Mouse (Mus musculus) thymus, adult 18-20 months (tissue): ENCODE measurements at regions not wholly inside any gene's neighbourhood (a gene's known extent, or its start where the extent isn't known, plus 50 kb on each side); places are given as distances from the start of the nearest gene placed in this dataset.
"Not testable (repeated sequence)": the region's sequence is repeated elsewhere in the genome, so short reads cannot be mapped to it uniquely, and the experiment has no call there.

Experiments
- DNase-seq, 2 experiments: peaks; one replicate each; pipeline ENCODE4 v3.0.0; 2022; ENCODE audit warnings: mixed read lengths in 2 of 2

DNA sequence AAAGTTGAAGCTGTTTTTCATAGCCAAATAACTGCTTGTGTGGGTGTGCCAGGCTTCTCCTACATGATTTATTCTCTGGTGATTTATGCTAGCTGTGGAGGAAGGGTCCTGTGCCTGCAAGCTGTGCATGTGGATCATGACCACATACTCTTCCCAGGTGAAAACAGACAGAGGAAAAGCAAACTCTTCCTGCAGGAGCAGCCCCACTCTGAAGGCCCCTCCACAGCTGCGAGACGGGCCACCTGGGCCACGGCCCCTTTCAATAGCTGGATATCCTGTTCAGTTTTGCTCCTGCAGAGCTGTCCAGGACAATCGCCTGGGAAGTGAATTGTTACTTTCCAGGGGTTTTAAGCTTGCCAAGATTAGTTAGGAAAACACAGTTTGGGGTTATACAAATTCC, 722.3 kb upstream of the Marcks start:
- no peak for DNase-seq

- DNase-seq = no peak
These were observed 710.6 kb upstream of the Marcks start for GRCm38 (mm10) chr10:37849291-37849846.

DNA sequence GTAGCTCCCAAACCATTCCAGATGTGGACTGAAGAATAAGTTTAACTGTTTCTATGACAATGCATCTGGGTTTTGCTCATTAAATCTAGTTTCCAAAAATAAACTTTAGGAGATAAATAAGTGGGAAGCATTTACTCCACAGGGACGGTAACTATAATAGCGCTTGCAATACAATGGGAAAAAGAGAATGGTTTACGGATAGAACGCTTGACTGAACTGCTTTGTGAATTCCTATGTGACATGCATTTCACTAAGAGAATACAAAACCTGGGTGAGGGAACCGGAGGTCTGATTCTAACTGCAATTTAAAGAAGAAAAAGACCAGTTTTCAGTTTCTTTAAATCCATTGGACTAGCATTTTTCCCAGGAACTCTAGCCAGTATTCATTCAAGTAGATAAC, 704.1 kb upstream of the Marcks start:
- DNase-seq = no peak

- no peak for DNase-seq
These were observed 703.1 kb upstream of the Marcks start for GRCm38 (mm10) chr10:37841842-37842241.

DNA sequence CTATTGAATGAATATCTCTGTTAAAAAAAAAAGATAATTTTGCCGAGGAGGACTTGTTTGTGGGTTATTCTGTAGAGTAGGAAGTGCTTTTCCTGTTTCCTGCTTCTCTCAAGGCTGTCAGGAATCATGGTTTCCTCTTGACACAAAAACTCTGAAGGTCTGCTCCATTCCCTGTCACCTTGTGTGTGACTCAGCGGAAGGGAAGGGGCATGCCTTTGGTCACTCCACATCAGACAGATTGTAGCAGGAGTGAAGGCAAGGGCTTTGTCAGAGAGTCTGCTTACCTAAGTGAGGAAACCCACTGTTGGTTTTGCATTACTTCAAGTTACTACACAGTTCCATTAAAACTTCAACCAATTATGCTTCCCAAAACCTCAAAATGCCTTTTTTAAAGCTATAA, 699.0 kb upstream of the Marcks start:
- DNase-seq = no peak

DNA sequence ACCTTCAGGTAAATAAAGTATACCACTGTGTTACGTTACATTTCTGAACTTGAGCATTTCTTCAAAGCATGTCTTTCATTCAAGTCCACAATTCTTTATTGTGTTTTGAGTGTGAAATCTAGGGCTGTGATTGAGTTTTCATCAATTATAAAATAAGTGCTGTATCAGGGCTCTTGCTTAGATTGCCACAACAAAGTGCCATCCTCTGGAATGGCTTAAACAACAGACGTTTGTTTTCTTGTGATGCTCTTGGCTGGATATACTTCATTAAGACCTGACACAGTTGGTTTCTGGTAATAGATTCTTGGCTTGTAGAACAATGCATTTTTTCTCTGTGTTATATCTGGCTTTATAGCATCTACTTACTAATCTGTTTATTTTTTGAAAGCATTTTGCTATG, 674.3 kb upstream of the Marcks start:
- DNase-seq = no peak

- DNase-seq = no peak
These were observed 673.7 kb upstream of the Marcks start for GRCm38 (mm10) chr10:37812405-37812851.

GRCm38 (mm10) chr10:37811789-37812188, 673.1 kb upstream of the Marcks start:
- no peak for DNase-seq

DNA sequence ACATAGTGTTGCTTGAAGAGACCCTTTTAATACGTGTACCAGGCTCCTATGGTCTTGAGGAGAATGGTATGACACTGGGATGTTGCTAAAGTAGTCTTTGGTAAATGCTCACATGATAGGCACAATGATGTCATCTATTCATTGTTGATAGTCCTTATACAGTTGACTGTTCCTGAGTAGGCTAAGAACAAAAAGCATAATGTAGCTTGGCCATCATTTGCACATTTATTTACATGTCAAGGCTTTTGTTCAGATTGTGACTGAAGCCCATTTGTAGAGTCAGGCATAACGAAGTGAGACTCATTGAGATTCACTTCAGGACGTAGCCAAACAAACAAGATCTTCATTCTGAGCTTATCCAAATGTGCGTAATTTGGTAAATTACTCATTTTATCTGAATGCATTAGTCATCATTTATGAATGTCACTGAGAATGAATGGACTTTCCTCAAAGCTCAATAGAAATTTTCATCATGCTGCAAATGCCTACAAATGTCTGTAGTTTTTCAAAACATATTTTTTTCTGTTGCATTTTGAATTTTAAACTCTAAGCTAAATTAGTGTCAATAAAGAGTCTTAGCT, 664.6 kb upstream of the Marcks start:
- no peak for DNase-seq

GRCm38 (mm10) chr10:37799397-37799796, 660.7 kb upstream of the Marcks start:
- DNase-seq = no peak

- no peak for DNase-seq
These were observed 659.6 kb upstream of the Marcks start for GRCm38 (mm10) chr10:37798285-37798684.

DNA sequence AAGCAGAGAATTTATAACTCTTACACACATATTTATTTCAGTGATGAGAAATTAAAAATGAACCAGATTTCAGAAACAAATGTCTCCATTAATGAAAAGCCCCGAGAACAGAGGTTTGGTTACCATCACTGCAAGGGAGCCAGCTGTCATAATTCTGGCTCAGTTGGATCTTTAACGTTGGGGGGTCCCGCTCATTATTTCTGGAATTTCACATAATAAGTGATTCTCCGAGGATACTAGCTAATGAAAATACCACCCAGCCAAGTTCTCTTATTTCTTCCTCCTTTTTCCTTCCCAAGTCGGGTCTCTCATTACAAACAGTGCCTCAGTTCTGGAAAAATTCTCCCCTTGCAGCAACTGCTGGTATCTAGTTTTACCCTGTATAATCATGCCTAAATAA, 659.0 kb upstream of the Marcks start:
- no peak for DNase-seq

DNA sequence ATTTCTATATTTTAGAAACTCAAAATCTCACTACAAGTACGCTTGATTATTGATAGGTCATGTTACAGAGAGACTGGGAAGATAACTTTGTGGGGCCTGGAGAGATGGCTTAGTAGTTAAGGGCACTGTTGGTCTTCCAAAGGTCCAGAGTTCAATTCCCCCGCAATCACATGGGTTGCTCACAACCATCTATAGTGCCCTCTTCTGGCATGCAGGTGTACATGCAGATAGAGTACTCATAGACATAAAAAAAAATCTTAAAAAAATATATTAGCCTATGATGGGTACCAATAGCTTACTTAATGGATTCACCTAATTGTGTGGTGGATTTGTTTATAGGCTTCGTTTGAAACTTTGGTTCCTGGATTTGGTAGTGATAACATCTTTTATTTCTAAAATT, 654.2 kb upstream of the Marcks start:
- no peak for DNase-seq

DNA sequence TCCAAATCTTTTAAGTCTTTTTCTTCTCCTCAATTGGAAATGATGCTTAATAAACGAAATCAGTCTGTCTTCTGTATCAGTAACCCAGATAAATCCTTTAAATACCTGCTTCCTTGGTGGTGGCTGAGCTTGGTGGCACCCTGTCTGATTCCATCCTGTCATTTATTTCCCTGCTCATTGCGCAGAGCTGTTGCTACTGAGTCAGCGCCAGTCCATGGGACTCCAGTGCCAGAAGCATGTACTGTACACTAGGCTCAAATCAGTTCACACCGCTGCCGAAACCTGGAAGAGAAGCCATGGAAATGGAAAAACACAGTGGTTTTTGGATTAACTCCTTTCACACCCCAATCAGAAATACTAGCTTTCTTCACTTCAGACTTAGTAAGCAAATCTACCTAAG, 649.3 kb upstream of the Marcks start:
- DNase-seq = no peak

- DNase-seq = no peak
These were observed 640.9 kb upstream of the Marcks start for GRCm38 (mm10) chr10:37779383-37780302.

GRCm38 (mm10) chr10:37760542-37761367, 622.0 kb upstream of the Marcks start:
- no peak for DNase-seq

- no peak for DNase-seq
These were observed 602.9 kb upstream of the Marcks start for GRCm38 (mm10) chr10:37741581-37741980.

DNA sequence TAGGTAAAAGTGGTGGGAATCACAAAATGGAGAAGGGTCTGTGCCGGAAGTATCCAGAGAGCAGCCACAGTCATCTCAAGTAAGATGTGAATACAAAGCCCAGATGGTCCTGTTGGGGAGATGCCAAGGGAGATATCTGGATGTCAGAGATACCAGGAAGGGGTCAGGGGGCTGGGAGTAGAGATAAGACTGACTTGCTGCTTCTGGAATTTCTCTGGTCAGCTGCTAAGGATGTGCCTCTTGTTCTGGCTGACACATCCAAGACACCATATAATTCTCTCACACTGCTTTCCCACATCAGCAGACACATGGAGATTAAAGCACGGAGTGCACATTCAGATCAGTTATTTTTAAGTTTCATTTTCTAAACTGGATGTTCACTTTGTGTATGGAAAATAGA, 600.3 kb upstream of the Marcks start:
- no peak for DNase-seq

DNA sequence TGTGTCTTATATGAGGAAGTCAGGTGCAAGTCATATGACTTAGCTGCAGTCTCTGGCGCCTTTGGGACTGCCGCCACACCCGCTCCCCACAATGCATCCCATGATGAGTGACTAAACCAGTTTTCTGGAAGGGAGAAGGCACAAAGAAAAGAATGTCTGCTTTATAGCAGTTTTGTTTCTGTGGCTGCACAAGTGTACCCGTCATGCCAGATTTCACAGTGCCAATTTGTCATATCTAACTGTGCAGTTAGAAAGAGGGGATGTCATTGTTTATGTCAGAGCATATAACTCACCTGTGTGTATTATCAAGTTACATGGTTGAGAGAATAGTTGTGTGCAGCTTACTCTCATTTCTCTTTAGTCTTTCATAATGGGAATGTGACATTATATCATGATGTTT, 586.9 kb upstream of the Marcks start:
- DNase-seq = no peak

- not testable (repeated sequence) for DNase-seq
These were observed 586.3 kb upstream of the Marcks start for GRCm38 (mm10) chr10:37724994-37725393.

- DNase-seq = no peak
These were observed 582.0 kb upstream of the Marcks start for GRCm38 (mm10) chr10:37720748-37721147.

- DNase-seq = no peak
These were observed 578.2 kb upstream of the Marcks start for GRCm38 (mm10) chr10:37716946-37717345.

DNA sequence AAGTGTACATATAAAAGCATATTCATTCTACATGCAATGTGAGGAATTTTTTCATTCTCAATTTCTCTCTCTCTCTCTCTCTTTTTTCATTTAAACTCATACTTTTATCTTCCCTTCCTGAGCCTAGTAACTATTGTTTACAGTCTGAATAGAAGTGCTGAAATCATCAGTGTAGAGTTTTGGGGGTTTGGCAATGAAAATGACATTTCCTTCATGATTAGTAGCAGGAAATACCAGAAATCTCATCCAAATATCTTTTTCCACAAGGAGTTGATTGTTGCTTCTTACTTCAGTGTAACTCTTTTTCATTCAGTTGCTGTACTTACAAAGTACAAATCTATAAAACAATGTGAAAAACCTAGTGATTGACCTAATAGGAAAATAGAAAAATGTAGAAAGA, 572.7 kb upstream of the Marcks start:
- DNase-seq = no peak
